Mouse (Mus musculus) stomach, postnatal 0 days (tissue): ENCODE data around the gene Rbm28.

ENCODE experiments used
- CTCF ChIP-seq: IDR thresholded peaks from 2 replicates; pipeline ENCODE4 v1.5.1; 2016; ENCODE audit warnings: antibody characterized with exemption, low read depth, mild to moderate bottlenecking, moderate library complexity
- EP300 ChIP-seq: optimal IDR thresholded peaks from 2 replicates; pipeline ENCODE3; 2016; ENCODE audit warnings: antibody characterized with exemption

DNA sequence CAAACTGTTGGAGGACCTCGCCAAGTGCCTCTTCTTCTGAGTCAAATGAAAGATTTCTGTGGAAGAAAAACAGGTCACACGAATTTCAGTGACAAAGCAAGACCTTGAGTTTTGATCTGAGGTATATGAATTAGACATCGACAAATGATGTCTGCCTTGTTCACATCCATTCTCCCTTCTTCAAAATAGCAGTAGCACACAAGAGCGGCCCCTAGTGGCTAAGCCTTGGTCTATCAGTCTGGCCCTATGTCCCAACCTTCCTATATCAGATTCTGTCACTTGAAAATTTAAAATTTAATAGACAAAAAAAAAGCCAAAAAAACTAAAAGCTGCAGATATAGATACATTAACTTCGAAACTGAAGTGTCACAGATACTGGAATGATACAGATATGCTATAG lies 21.2 kb downstream of the Rbm28 start:
- TF ChIP-seq CTCF = peak; percentile 86
- no peak for TF ChIP-seq EP300
